Mouse (Mus musculus): ENCODE results near the gene Zp2. TPM values are rescaled to one million over a fixed set of nuclear protein-coding genes. Genes with fewer than 3 reads are reported as not detected.

The Zp2 gene
- polyA plus RNA-seq (2016; fragmentation: Nextera tagmentation; extraction: Ambion mirVana), result not detected in 2 replicates

DNA sequence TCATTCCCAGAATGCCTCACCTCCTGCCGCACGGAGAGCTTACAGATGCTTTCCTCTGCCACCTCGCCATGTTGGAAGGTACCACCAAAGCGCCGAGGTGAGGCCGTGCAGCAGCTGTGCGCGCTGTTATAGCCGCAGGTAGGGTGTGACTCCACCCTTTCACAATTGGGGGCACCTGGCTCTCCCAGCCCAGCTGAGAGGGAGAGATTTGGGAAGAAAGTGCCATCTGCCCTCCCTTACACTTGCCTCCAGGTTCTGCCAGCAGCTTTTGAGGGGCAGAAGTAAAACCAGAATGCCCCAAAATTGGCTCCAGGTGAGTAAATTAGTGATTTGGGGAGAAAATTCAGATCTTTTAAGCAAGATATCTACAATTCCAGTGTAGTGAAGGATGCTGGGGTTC lies at the start of gene Zp2:
Gene Zp2 (minus strand): TSS at position 101 of the 400 bp plus-strand sequence.
- 83% methylated on average over 9 of the region's 9 CpGs for WGBS
- ATAC-seq (ENCODE audit: low FRiP score, low read depth), result no peak
- Histone ChIP-seq H3K4me1 (no peaks in the 10 kb centered on the region), H3K27me3 (no peaks in the 10 kb centered on the region), H3K4me2 (replicated peaks) (no peak within 1 kb of the TSS), H3K36me3 (no peaks in the 10 kb centered on the region), H3K27ac (replicated peaks) (no peak within 1 kb of the TSS), H3K9me3 (no peaks in the 10 kb centered on the region), H3K4me3 (no peak within 1 kb of the TSS), H3K9ac (replicated peaks) (no peak within 1 kb of the TSS)

DNA sequence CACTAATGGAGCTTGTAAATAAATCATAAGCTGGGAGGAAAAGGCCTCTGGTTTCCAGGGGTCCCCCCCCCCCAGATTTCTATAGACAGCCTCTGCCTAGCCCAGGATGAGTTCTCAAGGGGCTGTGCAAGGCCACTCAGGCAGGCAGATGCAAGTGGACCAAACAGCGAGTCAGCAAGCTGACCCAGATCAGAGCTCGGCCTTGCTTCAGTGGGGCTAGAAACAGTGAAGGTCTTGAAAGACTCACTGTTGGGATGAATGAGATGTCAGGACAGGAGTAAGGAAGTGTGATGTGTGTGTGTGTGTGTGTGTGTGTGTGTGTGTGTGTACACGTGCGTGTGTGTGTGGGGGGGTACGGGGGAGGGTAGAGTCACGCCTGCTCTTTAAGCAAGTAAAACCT lies 47.7 kb upstream of the Zp2 start:
- no peaks in the 10 kb centered on the region for H3K27me3 ChIP-seq
- H3K27ac ChIP-seq (replicated peaks), result no peak overlapping the region
- no peak overlapping the region for H3K9ac ChIP-seq (replicated peaks)
- ATAC-seq (ENCODE audit: low FRiP score, low read depth), result no peak
- H3K4me2 ChIP-seq (replicated peaks), result no peak overlapping the region
- H3K4me3 ChIP-seq, result no peak overlapping the region
- WGBS, result 85% methylated on average over 5 of the region's 6 CpGs
- H3K36me3 ChIP-seq, result no peaks in the 10 kb centered on the region
- H3K9me3 ChIP-seq, result no peaks in the 10 kb centered on the region
- H3K4me1 ChIP-seq, result no peaks in the 10 kb centered on the region

DNA sequence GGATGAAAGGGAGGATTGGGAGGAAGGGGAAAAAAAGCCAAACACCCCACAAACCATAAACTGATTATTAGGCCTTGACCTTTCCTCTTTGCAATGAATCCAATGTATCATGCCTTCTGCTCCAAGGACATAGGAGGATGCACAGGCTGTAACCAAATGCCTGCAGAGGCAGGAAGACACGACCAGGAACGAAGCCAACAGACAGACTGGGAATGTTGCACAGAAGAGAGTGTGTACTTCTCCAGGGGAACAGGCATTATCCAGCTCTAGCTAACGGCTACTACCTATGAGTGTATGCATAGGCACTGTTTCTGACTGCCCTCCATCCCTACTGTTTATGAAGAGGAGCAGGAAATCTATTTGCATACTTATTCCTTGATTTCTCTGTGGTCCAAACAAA lies 47.1 kb upstream of the Zp2 start:
- ATAC-seq (ENCODE audit: low FRiP score, low read depth), result no peak
- WGBS, result 70% methylated on average over 3 of the region's 3 CpGs

DNA sequence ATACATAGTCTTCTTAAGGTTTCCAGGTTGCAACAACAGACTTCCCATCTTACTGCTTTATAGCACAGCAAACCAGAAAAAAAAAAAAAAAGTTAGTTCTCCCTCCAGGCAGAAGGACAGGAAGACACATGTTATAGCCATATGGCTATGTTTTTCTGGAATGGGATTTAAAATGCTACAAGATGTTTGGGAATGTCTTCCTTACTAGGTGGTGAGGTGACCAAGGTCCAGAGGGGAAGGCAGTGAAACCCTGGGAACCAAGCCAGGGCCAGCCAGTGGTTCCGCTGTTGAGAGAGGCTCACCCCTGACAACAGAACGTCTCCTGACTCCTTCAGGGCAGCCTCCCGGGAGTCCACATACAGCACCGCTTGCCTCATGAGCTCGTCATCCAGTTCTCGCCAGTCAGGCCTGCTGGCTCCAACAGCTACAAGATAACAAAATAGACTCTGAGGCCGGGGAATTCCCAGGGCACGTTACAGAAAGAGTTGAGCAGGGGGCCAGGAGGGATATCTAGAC lies 45.1 kb upstream of the Zp2 start:
- no peak for ATAC-seq (ENCODE audit: low FRiP score, low read depth)
- no peaks in the 10 kb centered on the region for H3K4me1 ChIP-seq
- no peak overlapping the region for H3K4me2 ChIP-seq (replicated peaks)
- no peak overlapping the region for H3K9ac ChIP-seq (replicated peaks)
- H3K4me3 ChIP-seq, result no peak overlapping the region
- no peak overlapping the region for H3K27ac ChIP-seq (replicated peaks)
- H3K27me3 ChIP-seq, result no peaks in the 10 kb centered on the region
- no peaks in the 10 kb centered on the region for H3K36me3 ChIP-seq
- 74% methylated on average over 8 of the region's 8 CpGs for WGBS
- H3K9me3 ChIP-seq, result no peaks in the 10 kb centered on the region

More for the DNA sequence above, 47.1 kb upstream of the Zp2 start:
- Histone ChIP-seq H3K9me3 (no peaks in the 10 kb centered on the region), H3K4me2 (replicated peaks) (no peak overlapping the region), H3K27ac (replicated peaks) (no peak overlapping the region), H3K4me3 (no peak overlapping the region), H3K4me1 (no peaks in the 10 kb centered on the region), H3K9ac (replicated peaks) (no peak overlapping the region), H3K27me3 (no peaks in the 10 kb centered on the region), H3K36me3 (no peaks in the 10 kb centered on the region)

DNA sequence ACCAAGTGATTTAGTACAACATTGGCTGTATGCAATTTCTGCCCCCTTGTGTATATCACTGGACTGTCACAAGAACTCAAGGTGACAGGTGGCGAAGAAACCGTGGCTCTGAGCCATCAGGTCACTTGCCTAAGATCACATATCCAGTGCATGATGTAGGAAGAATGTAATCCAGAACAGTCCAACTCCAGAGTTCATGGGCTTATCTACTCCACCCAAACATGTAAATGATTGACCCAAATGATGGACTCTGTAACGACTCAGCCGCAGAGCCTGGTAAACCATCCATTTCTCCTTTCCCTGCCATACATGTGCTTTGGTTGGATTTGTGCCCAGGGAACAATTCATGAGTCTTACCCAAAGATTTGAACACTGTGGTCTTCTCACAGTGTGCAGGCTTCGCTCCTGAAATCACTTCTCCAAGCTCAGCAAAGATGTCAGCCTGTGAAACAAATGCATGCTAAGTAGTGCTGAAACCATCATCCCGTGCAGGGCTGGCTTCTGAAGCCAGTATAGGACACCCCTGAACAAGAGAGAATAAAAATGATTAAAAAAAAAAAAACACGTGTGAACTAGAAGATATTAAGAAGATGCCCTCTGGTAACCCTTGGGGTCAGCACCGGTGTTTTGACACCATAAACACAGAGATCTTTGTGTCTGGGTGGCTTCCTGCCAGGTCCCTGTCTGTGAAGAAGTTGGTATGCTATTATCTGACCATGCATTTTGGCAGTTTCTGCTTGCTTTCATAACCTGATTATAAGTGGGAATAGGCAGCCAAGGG lies 44.5 kb upstream of the Zp2 start:
- 83% methylated on average over 8 of the region's 8 CpGs for WGBS
- no peak for ATAC-seq (ENCODE audit: low FRiP score, low read depth)

DNA sequence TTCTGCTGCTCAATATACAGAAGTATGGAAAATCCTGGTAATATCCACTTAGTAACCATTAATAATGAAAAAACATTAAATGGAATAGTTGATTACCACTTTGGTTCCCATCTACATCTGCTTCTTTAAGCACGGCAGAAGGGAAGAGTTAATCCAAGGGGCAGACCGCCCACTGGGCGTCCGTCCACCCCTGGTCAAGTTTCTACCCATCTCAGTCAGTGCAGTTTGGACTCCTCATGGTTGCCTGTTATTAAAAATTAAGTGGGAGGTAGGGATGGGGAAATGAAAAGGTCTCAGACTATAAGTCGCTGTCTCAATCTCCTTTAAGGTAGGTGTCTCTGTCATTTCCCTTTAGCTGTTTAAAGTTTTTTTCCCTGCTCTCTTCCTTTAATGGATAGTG lies 43.9 kb upstream of the Zp2 start:
- Histone ChIP-seq H3K4me3 (no peak overlapping the region), H3K36me3 (no peaks in the 10 kb centered on the region), H3K27me3 (no peaks in the 10 kb centered on the region), H3K4me2 (replicated peaks) (no peak overlapping the region), H3K9me3 (no peaks in the 10 kb centered on the region), H3K9ac (replicated peaks) (no peak overlapping the region), H3K27ac (replicated peaks) (no peak overlapping the region), H3K4me1 (no peaks in the 10 kb centered on the region)
- WGBS, result 90% methylated on average over 5 of the region's 5 CpGs
- no peak for ATAC-seq (ENCODE audit: low FRiP score, low read depth)

More for the DNA sequence above, 44.5 kb upstream of the Zp2 start:
- Histone ChIP-seq H3K4me1 (no peaks in the 10 kb centered on the region), H3K27me3 (no peaks in the 10 kb centered on the region), H3K9ac (replicated peaks) (no peak overlapping the region), H3K4me3 (no peak overlapping the region), H3K9me3 (no peaks in the 10 kb centered on the region), H3K36me3 (no peaks in the 10 kb centered on the region), H3K27ac (replicated peaks) (no peak overlapping the region), H3K4me2 (replicated peaks) (no peak overlapping the region)

DNA sequence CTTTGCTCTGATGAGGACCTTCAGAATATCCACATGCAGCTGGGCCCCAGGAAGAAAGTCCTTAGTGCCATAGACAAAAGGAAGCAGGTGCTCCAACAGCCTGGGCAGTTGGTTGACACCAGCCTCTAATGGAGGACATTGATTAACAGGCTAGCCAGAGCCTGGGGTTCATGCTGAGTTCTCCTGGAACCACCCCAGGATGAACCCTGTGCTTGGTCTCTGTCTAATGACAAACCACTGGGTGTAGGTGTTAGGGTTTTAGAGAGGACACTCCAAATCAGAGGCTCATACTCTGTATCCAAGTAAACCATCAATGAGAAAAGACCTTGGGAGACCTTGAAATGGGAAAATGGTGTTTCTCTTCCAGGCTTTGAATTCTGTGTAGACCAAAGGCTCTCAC lies 37.8 kb upstream of the Zp2 start:
- Histone ChIP-seq H3K27ac (replicated peaks) (no peak overlapping the region), H3K9ac (replicated peaks) (no peak overlapping the region), H3K4me3 (no peak overlapping the region), H3K9me3 (no peaks in the 10 kb centered on the region), H3K27me3 (no peaks in the 10 kb centered on the region), H3K36me3 (no peaks in the 10 kb centered on the region), H3K4me1 (no peaks in the 10 kb centered on the region), H3K4me2 (replicated peaks) (no peak overlapping the region)
- ATAC-seq (ENCODE audit: low FRiP score, low read depth), result no peak

DNA sequence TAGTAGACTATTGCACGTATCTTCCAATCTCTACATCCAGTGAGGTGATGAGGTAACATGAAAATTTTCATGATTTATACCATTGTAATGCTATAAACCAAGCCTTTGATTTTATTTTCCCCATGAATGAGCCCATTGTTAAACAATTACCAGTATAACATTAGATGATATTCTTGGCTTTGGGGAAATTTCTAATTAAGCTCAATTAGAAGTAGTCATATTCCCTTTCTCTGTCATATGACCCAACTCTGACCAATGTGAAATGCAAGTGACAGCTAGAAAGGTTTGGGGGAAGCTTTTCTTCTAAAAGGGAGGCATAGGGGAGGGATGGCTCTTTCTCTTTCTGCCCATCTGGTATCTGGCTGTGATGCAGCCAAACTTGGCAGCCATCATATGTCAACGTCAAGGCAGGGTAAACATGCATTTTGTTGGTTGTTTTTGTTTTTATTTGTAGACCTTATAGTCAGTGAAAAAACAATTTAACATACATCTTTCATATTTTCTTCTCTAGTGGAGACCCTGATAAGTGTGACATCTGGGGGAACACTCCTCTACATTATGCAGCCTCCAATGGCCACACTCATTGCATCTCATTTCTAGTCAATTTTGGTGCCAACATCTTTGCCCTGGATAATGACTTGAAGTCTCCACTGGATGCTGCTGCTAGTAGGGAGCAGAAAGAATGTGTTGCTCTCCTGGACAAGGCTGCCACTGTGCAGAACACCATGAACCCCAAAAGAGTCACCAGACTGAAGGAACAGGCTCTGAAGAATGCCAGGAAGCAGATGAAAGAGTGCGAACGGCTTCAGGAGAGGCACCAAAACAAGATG lies 36.5 kb upstream of the Zp2 start:
- no peak overlapping the region for H3K9ac ChIP-seq (replicated peaks)
- H3K36me3 ChIP-seq, result no peaks in the 10 kb centered on the region
- H3K27ac ChIP-seq (replicated peaks), result no peak overlapping the region
- ATAC-seq (ENCODE audit: low FRiP score, low read depth), result no peak
- WGBS, result 90% methylated on average over 4 of the region's 4 CpGs
- no peaks in the 10 kb centered on the region for H3K27me3 ChIP-seq
- H3K4me1 ChIP-seq, result no peaks in the 10 kb centered on the region
- no peak overlapping the region for H3K4me3 ChIP-seq
- H3K9me3 ChIP-seq, result no peaks in the 10 kb centered on the region
- H3K4me2 ChIP-seq (replicated peaks), result no peak overlapping the region

DNA sequence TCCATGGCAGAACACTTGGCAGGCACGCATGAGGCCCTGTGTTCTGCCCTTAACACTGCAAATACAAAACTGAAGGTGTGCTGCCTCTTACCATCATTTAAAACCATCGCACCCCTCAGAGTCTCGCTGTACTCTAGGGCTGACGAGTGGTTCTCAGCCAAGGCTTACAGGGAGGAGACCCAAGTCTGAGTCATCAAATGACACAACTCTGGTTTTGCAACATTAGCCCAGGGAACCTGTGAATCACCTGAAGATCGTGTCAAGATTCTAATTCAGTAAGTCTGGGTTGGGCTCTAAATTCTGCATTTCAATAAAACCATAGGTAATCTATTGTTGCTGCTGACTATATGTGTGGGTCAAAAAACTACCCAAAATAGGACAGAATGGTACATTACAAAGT lies 35.5 kb upstream of the Zp2 start:
- H3K9ac ChIP-seq (replicated peaks), result no peak overlapping the region
- H3K4me3 ChIP-seq, result no peak overlapping the region
- no peak overlapping the region for H3K4me2 ChIP-seq (replicated peaks)
- ATAC-seq (ENCODE audit: low FRiP score, low read depth), result no peak
- no peaks in the 10 kb centered on the region for H3K27me3 ChIP-seq
- no peaks in the 10 kb centered on the region for H3K4me1 ChIP-seq
- no peaks in the 10 kb centered on the region for H3K36me3 ChIP-seq
- 90% methylated on average over 5 of the region's 5 CpGs for WGBS
- no peaks in the 10 kb centered on the region for H3K9me3 ChIP-seq
- no peak overlapping the region for H3K27ac ChIP-seq (replicated peaks)

DNA sequence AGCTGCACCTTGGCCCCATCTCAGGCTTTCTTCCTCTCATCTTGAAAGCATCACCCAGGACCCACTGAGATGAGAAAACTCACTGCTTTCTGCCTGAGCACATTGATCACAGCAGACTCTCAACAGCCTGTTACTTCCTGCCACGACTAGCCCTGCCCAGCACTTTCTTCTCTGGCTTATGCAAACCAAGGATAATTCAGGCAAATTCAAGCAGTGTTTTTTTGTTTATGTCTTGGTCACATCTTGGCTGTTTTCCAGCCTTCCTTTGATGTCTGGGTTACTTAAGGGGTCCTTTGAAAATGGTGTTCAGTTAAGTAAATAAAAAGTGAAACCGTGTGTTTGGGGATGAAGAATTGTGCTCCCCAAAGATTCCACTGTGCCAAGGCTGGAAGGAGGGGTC lies 33.8 kb upstream of the Zp2 start:
- H3K27me3 ChIP-seq, result no peaks in the 10 kb centered on the region
- no peaks in the 10 kb centered on the region for H3K4me1 ChIP-seq
- H3K9me3 ChIP-seq, result no peaks in the 10 kb centered on the region
- no peak overlapping the region for H3K4me2 ChIP-seq (replicated peaks)
- H3K9ac ChIP-seq (replicated peaks), result no peak overlapping the region
- H3K36me3 ChIP-seq, result no peaks in the 10 kb centered on the region
- ATAC-seq (ENCODE audit: low FRiP score, low read depth), result no peak
- 44% methylated on average over 2 of the region's 2 CpGs for WGBS
- no peak overlapping the region for H3K4me3 ChIP-seq
- H3K27ac ChIP-seq (replicated peaks), result no peak overlapping the region

DNA sequence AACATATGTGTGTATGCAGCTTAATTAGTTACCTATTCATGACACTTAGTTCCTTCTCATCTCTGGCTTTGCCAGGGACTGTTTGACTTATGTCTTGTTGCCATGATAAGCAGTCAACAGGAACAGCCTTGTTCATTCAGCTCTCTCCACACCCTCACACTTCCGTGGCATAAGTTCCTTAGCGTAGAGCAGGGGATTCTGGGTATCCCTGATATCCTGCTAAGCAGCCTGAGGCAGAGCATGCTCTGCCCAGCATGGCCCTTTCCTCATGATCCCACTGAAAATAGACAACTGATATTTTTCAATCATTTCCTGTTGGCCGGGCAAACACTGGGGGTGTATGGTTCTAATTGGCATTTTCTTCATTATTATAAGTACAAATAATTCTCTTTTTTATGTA lies 32.5 kb upstream of the Zp2 start:
- Histone ChIP-seq H3K9ac (replicated peaks) (no peak overlapping the region), H3K9me3 (no peaks in the 10 kb centered on the region), H3K4me3 (no peak overlapping the region), H3K4me2 (replicated peaks) (no peak overlapping the region), H3K36me3 (no peaks in the 10 kb centered on the region), H3K4me1 (no peaks in the 10 kb centered on the region), H3K27me3 (no peaks in the 10 kb centered on the region), H3K27ac (replicated peaks) (no peak overlapping the region)
- 90% methylated on average over 3 of the region's 3 CpGs for WGBS
- no peak for ATAC-seq (ENCODE audit: low FRiP score, low read depth)

DNA sequence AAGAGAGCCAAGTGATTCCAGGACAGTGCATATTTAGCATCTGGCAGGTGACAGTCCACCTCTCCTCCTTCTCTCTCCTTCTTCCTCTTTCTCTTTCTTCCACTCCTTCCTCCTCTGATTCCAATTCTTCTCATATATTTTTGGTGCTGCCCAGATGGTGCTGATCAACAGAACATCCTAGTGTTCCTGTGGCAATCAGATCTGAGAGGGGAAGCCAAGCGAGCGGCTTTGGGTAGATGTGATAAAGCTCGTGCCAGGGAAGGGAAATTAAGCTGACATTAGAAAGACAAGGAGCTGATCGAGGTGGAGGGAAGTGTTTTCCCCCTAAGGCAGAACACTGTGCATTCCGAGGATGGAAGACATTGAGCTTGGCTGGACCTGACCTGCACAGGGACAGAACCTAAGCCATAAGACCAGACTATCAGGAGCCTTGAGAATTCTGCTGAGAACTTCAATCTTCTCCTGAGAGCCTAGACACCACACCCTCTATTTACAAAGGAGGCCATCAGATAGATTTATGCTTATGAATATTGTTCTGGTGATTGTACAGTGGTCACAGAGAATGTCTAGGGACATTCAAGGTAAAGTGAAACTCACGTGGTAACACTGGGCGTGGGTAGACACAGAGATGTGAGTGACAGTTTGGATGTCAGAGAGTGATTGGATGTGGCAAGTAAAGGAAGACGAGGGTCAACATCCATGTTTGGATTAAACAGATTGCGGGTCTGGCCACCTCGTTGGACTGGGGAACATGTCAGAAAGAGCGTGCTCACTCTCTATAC lies 29.8 kb upstream of the Zp2 start:
- Histone ChIP-seq H3K36me3 (no peaks in the 10 kb centered on the region), H3K27me3 (no peaks in the 10 kb centered on the region), H3K27ac (replicated peaks) (no peak overlapping the region), H3K9ac (replicated peaks) (no peak overlapping the region), H3K4me1 (no peaks in the 10 kb centered on the region), H3K9me3 (no peaks in the 10 kb centered on the region), H3K4me2 (replicated peaks) (no peak overlapping the region), H3K4me3 (no peak overlapping the region)
- WGBS, result 87% methylated on average over 11 of the region's 11 CpGs
- no peak for ATAC-seq (ENCODE audit: low FRiP score, low read depth)

Data from midbrain, embryonic 12.5 days (tissue).